Mouse (Mus musculus): ENCODE measurements at regions not wholly inside any gene's neighbourhood (a gene's known extent, or its start where the extent isn't known, plus 50 kb on each side); places are given as distances from the start of the nearest gene placed in this dataset.

DNA sequence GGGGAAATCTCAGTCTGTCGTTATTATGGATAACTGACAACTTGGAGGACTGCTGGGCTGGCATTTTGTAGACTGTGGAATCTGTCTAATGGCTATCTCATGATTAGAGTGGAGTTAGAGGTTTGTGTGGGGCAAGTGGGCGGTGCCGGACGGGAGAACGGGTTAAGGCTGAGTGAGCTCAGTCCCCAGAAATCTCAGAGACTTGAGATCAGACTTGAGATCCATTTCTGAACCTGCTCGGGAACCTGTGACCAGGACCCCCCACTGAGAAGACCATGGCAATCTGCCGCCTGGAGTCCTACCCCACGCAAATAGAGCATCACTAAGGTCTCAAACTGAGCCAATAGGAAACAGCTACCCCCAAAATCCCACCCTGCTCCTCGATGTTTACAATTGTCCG, 306.0 kb downstream of the Irs2 start:
- no peak for TF ChIP-seq POLR2A (IDR thresholded peaks at IDR 0.05; ENCODE audit: insufficient read depth, low read length)
- no peak for TF ChIP-seq CTCF (IDR thresholded peaks at IDR 0.05; ENCODE audit: low read depth, low read length)
- no peak for TF ChIP-seq EP300 (IDR thresholded peaks at IDR 0.05; ENCODE audit: insufficient read depth, low read depth, low read length)
